Mouse (Mus musculus) lung, adult 18-20 months (tissue): ENCODE results near the gene Lnp1.
"Not testable (repeated sequence)": the region's sequence is repeated elsewhere in the genome, so short reads cannot be mapped to it uniquely, and the experiment has no call there.

Experiments used
- DNase-seq, 2 experiments: peaks; one replicate each; pipeline ENCODE4 v3.0.0; 2022; ENCODE audit warnings: mixed read lengths in 2 of 2

The Lnp1 gene

GRCm38 (mm10) chr16:56928023-56928422 is at the start of gene Lnp1:
TSS of gene Lnp1 (minus strand) at chr16:56928061.
- no peak for DNase-seq

GRCm38 (mm10) chr16:56974646-56975045 is 46.8 kb upstream of the Lnp1 start:
- no peak for DNase-seq

- DNase-seq = not testable (repeated sequence)
Measured at GRCm38 (mm10) chr16:56958311-56958710, 30.4 kb upstream of the Lnp1 start.

- no peak for DNase-seq
Measured at GRCm38 (mm10) chr16:56949085-56949484, 21.2 kb upstream of the Lnp1 start.

- DNase-seq = no peak
Measured at GRCm38 (mm10) chr16:56942341-56942740, 14.5 kb upstream of the Lnp1 start.

- peak in 1 of 2 experiments; percentile 4 for DNase-seq
Measured at GRCm38 (mm10) chr16:56920102-56920657, 7.7 kb downstream of the Lnp1 start.

- DNase-seq = no peak
Measured at GRCm38 (mm10) chr16:56917230-56917629, 10.6 kb downstream of the Lnp1 start.

GRCm38 (mm10) chr16:56908986-56909385 is 18.9 kb downstream of the Lnp1 start:
- DNase-seq = no peak

GRCm38 (mm10) chr16:56902206-56902605 is 25.7 kb downstream of the Lnp1 start:
- DNase-seq = not testable (repeated sequence)

- DNase-seq = no peak
Measured at GRCm38 (mm10) chr16:56891583-56891982, 36.3 kb downstream of the Lnp1 start.

GRCm38 (mm10) chr16:56886616-56887116 is 41.2 kb downstream of the Lnp1 start:
- no peak for DNase-seq

GRCm38 (mm10) chr16:56885824-56886615 is 41.8 kb downstream of the Lnp1 start, which contains the start of gene Tmem45a:
TSS of gene Tmem45a (minus strand) at chr16:56886166.
- DNase-seq = peak; percentile 78 to 79

GRCm38 (mm10) chr16:56884811-56885210 is 43.0 kb downstream of the Lnp1 start:
- peak in 1 of 2 experiments; percentile 13 for DNase-seq

GRCm38 (mm10) chr16:56873410-56873809 is 54.5 kb downstream of the Lnp1 start:
- DNase-seq = no peak

GRCm38 (mm10) chr16:56870458-56870857 is 57.4 kb downstream of the Lnp1 start:
- DNase-seq = peak in 1 of 2 experiments; percentile 2

GRCm38 (mm10) chr16:56868361-56868760 is 59.5 kb downstream of the Lnp1 start:
- no peak for DNase-seq

GRCm38 (mm10) chr16:56867591-56867990 is 60.3 kb downstream of the Lnp1 start:
- no peak for DNase-seq
